Mouse (Mus musculus) forebrain, embryonic 13.5 days (tissue): Measurements from ENCODE around the gene Bmp8b. TPM values are rescaled to one million over a fixed set of nuclear protein-coding genes. Genes with fewer than 3 reads are reported as not detected.
"Not testable (repeated sequence)": the region's sequence is repeated elsewhere in the genome, so short reads cannot be mapped to it uniquely, and the experiment has no call there.

Source experiments
- ATAC-seq: fragments of 200-750 bp; cut with Nextera tagmentation; 2 replicates; pipeline ENCODE4 v1.8.0; 2017
- H3K27ac ChIP-seq: fragments of 300-500 bp; sonication (generic); 2 replicates; pipeline ENCODE4 v1.5.1; 2015; ENCODE audit warnings: inconsistent platforms, mild to moderate bottlenecking, moderate library complexity
- H3K27me3 ChIP-seq: fragments of 300-500 bp; sonication (generic); 2 replicates; pipeline ENCODE4 v1.6.1; 2015; ENCODE audit warnings: mild to moderate bottlenecking, inconsistent platforms
- H3K36me3 ChIP-seq: fragments of 300-500 bp; sonication (generic); 2 replicates; pipeline ENCODE4 v1.6.1; 2015; ENCODE audit warnings: mild to moderate bottlenecking, inconsistent platforms; ENCODE audit not compliant: poor library complexity, severe bottlenecking
- H3K4me1 ChIP-seq: fragments of 300-500 bp; sonication (generic); 2 replicates; pipeline ENCODE4 v1.6.1; 2015; ENCODE audit warnings: inconsistent platforms
- H3K4me2 ChIP-seq: fragments of 300-500 bp; sonication (generic); 2 replicates; pipeline ENCODE4 v1.6.1; 2015; ENCODE audit warnings: inconsistent platforms, mild to moderate bottlenecking, moderate library complexity
- H3K4me3 ChIP-seq: fragments of 300-500 bp; sonication (generic); 2 replicates; pipeline ENCODE4 v1.5.1; 2015; ENCODE audit warnings: mild to moderate bottlenecking, inconsistent platforms
- H3K9ac ChIP-seq: fragments of 300-500 bp; sonication (generic); 2 replicates; pipeline ENCODE4 v1.6.1; 2015; ENCODE audit warnings: mild to moderate bottlenecking, inconsistent platforms
- H3K9me3 ChIP-seq: fragments of 300-500 bp; sonication (generic); replicated peaks from 2 replicates; pipeline ENCODE4 v1.6.1; 2016; ENCODE audit warnings: inconsistent platforms
- WGBS: fragments of 180-500 bp; shearing (Covaris S2); methylation state at CpG from one replicate; pipeline ENCODE4 v1.1.7; 2015; 5-methylcytosine and 5-hydroxymethylcytosine counted together
- polyA plus RNA-seq: library from polyadenylated mRNA; unstranded; fragments of >200 nt; fragmentation: Nextera tagmentation; extraction: Ambion mirVana; gene quantifications from 2 replicates; pipeline ENCODE4 v1.2.1, GENCODE M21; 2015

The Bmp8b gene
- polyA plus RNA-seq, 1 experiment from 2014 or later = 0.19 TPM

DNA sequence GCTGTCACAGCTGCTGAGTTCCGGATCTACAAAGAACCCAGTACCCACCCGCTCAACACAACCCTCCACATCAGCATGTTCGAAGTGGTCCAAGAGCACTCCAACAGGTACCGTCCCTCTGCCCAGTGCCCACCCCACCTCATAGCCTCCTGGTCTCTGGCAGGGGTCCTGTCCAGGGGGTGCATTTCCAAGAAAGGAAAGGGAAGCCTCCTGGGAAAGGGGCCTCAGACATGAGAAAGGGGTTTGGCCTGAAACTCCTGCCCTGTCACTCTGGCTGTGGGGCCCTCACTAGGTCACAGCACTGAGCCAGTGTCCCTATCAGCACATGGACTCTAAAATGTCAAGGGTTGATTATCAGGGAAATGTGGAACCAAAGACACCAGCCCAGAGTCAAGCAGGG is 9.7 kb downstream of the Bmp8b start:
- ATAC-seq, H3K27ac ChIP-seq, H3K4me3 ChIP-seq, H3K9me3 ChIP-seq, H3K36me3 ChIP-seq, H3K9ac ChIP-seq, H3K4me1 ChIP-seq, H3K4me2 ChIP-seq: not testable (repeated sequence)
- WGBS = 94% methylated on average over 4 of the region's 4 CpGs
- peaks cover 18% of the 10 kb centered on the region for H3K27me3 ChIP-seq

GRCm38 (mm10) chr4:123116011-123116410 is 11.0 kb downstream of the Bmp8b start, which contains the start of gene Oxct2b:
Oxct2b (plus strand) TSS chr4:123116266.
- Histone ChIP-seq H3K36me3 (no peaks in the 10 kb centered on the region), H3K4me2 (peak within 1 kb of the TSS; percentile 59), H3K27ac (no peak within 1 kb of the TSS), H3K27me3 (peaks cover 18% of the 10 kb centered on the region), H3K9me3 (no peaks in the 10 kb centered on the region), H3K4me3 (peak within 1 kb of the TSS; percentile 36), H3K9ac (peak within 1 kb of the TSS; percentile 43), H3K4me1 (no peaks in the 10 kb centered on the region)
- ATAC-seq = peak; percentile 39
- 8% methylated on average over 22 of the region's 22 CpGs for WGBS

GRCm38 (mm10) chr4:123116640-123117039 is 11.7 kb downstream of the Bmp8b start:
- Histone ChIP-seq H3K4me2 (peak overlapping the region; percentile 59), H3K27me3 (peaks cover 18% of the 10 kb centered on the region), H3K4me3 (peak overlapping the region; percentile 36)
- not testable (repeated sequence) for H3K36me3 ChIP-seq, H3K9ac ChIP-seq, H3K27ac ChIP-seq, H3K4me1 ChIP-seq, H3K9me3 ChIP-seq
- peak; percentile 78 for ATAC-seq
- 22% methylated on average over 27 of the region's 42 CpGs for WGBS

DNA sequence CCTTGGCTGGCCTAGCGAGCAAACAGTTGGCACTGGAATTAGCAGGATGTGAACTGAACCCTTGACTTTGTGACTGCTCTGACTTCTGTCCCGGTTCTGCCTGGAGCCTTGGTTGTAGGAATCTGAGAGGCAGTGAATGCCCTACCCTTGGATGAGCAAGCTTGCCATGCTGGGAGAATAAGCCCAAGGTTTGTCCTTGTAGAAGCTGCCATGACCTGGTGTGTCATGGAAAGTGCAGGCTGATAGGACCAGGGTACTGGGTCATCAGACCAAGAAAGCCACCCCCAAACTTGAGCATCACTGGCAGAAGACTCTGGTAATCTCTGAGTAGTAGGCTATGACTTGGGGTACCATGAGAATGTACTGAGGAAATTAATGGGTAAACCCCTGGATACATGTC is 16.3 kb downstream of the Bmp8b start:
- 91% methylated on average over 2 of the region's 2 CpGs for WGBS

DNA sequence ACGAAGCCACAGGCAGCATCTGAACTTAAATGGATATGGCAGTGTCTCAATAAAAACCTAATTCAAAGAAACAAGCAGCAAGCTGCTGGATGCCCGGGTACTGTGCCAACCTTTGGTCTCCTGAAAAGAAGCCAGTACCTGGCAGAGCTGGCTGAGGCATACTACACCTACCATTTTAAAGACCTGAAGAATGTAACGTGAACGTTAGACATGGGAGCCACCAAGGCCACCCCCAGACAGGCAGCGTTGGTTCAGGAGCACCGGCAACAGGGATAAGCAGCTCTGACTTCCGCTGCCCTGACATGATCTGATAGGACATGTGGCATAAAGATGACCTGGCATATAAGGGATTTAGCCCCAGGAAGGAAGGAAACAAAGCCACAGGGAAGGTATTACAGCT is 21.7 kb downstream of the Bmp8b start:
- Histone ChIP-seq H3K27ac (no peak overlapping the region), H3K9me3 (no peaks in the 10 kb centered on the region), H3K9ac (no peak overlapping the region), H3K27me3 (no peaks in the 10 kb centered on the region), H3K4me1 (no peaks in the 10 kb centered on the region), H3K4me2 (no peak overlapping the region), H3K4me3 (no peak overlapping the region), H3K36me3 (peaks cover 68% of the 10 kb centered on the region)
- 94% methylated on average over 7 of the region's 7 CpGs for WGBS
- no peak for ATAC-seq

More for the DNA sequence above, 16.3 kb downstream of the Bmp8b start:
- Histone ChIP-seq H3K27me3 (peaks cover 9% of the 10 kb centered on the region; the same call in 1 of the 2 replicates), H3K4me3 (no peak overlapping the region), H3K9ac (no peak overlapping the region), H3K4me1 (no peaks in the 10 kb centered on the region), H3K9me3 (no peaks in the 10 kb centered on the region), H3K27ac (no peak overlapping the region), H3K4me2 (no peak overlapping the region), H3K36me3 (peaks cover 17% of the 10 kb centered on the region)
- no peak for ATAC-seq

DNA sequence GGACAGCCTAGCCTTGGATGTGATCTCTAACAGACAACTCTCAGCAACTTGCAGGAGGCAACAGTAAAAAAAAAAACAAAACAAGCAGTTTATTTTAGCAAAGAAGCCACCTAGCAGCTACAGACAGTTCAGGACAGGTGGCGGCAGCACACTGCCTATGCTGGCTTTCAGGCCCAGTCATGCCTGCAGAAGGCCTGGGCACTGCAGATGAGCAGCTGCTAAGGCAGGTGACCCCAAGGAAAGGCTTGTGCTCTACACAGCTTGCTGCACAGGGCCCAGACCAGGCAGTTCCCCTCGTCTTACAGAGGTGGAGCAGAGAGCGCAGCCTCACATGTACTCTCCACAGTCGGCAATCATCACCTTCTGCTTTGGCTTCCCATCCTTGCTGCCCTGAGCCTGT is 22.1 kb downstream of the Bmp8b start:
- Histone ChIP-seq H3K9ac (no peak overlapping the region), H3K36me3 (peaks cover 72% of the 10 kb centered on the region), H3K9me3 (no peaks in the 10 kb centered on the region), H3K27ac (no peak overlapping the region), H3K4me2 (no peak overlapping the region), H3K4me3 (no peak overlapping the region), H3K27me3 (no peaks in the 10 kb centered on the region), H3K4me1 (no peaks in the 10 kb centered on the region)
- no peak for ATAC-seq
- 97% methylated on average over 4 of the region's 4 CpGs for WGBS

- H3K9me3 ChIP-seq = no peaks in the 10 kb centered on the region
- H3K36me3 ChIP-seq = peaks cover 40% of the 10 kb centered on the region
- no peak for ATAC-seq
- peaks cover 19% of the 10 kb centered on the region for H3K4me1 ChIP-seq
- H3K4me2 ChIP-seq = no peak overlapping the region
- no peak overlapping the region for H3K27ac ChIP-seq
- H3K9ac ChIP-seq = no peak overlapping the region
- WGBS = 89% methylated on average over 3 of the region's 3 CpGs
- H3K4me3 ChIP-seq = no peak overlapping the region
- H3K27me3 ChIP-seq = 0 out of 2 replicates have a peak, but pooled peaks cover 2% of the 10 kb centered on the region
Observed at GRCm38 (mm10) chr4:123137551-123137950, 32.6 kb downstream of the Bmp8b start.

DNA sequence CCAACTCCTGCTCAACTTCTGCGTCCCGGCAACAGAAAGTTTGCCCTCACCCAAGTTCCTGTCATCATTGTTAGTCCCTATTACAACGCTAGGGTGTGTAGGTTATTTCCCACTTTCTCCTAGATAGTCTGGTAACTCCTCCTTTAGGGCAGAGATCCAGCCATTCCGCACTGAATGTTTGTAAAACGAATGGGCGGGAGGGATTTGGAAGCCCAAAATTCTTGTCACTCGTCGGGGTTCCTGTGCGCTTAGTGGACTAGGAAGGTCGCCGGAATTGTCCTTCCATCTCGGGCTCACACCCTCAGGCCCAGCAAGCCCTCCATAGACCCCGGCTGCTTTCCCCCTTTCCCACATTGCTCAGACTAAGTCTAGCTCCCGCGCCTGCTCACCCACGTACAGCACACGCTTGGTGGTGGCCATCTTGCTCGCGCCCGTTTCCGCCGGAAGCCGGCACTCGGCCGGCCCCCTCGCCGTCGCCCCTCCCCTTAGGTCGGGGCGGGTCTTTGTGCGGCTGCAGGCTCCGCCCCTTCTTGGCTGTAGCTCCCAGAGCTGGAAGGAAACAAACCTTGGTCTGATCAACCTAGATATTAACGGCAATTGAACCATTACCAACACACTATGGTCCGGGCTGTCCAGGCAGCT is 34.7 kb downstream of the Bmp8b start, which contains the start of gene Ppie:
TSS of gene Ppie (minus strand) at position 439 of the 642 bp plus-strand sequence.
- no peaks in the 10 kb centered on the region for H3K9me3 ChIP-seq
- H3K4me1 ChIP-seq = peaks cover 19% of the 10 kb centered on the region
- 1% methylated on average over 34 of the region's 34 CpGs for WGBS

GRCm38 (mm10) chr4:123147446-123148150 is 42.6 kb downstream of the Bmp8b start:
- Histone ChIP-seq H3K36me3 (no peaks in the 10 kb centered on the region), H3K4me3 (no peak overlapping the region), H3K27me3 (peaks cover 14% of the 10 kb centered on the region; the same call in 1 of the 2 replicates), H3K9me3 (no peaks in the 10 kb centered on the region), H3K9ac (no peak overlapping the region), H3K4me2 (no peak overlapping the region), H3K27ac (no peak overlapping the region), H3K4me1 (no peaks in the 10 kb centered on the region)
- WGBS = 81% methylated on average over 5 of the region's 5 CpGs
- no peak for ATAC-seq

More for the DNA sequence above, 34.7 kb downstream of the Bmp8b start, which contains the start of gene Ppie:
- Histone ChIP-seq H3K4me3 (peak within 1 kb of the TSS; percentile 73), H3K9ac (peak within 1 kb of the TSS; percentile 59), H3K27ac (peak within 1 kb of the TSS; percentile 58), H3K27me3 (0 out of 2 replicates have a peak, but pooled peaks cover 10% of the 10 kb centered on the region), H3K4me2 (peak within 1 kb of the TSS; percentile 75), H3K36me3 (peaks cover 22% of the 10 kb centered on the region)
- peak; percentile 96 for ATAC-seq

GRCm38 (mm10) chr4:123152003-123152402 is 47.0 kb downstream of the Bmp8b start:
- Histone ChIP-seq H3K4me1 (no peaks in the 10 kb centered on the region), H3K9ac (no peak overlapping the region), H3K4me2 (no peak overlapping the region), H3K27me3 (0 out of 2 replicates have a peak, but pooled peaks cover 6% of the 10 kb centered on the region), H3K4me3 (no peak overlapping the region), H3K27ac (no peak overlapping the region), H3K36me3 (no peaks in the 10 kb centered on the region), H3K9me3 (no peaks in the 10 kb centered on the region)
- 82% methylated on average over 4 of the region's 4 CpGs for WGBS
- ATAC-seq = no peak

DNA sequence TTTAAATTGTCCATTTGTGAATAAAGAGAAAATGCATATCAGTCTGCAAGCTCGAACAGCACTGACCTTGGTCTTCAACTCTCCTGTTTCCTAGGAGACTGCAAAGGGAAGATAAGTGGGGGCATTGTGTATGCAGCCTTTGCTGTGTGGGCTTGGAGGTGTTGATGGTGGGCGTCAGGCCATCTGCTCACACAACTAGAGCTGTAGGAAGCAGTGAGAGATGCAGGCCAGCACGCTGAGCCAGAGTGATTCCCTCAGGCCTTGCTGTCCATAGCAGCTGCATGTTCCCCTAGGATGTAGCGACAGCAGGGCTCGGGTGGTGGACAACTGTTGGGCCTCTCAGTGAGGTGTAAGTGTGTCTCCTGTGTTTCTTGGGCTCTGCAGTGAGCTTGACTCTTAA is 48.0 kb downstream of the Bmp8b start:
- no peak overlapping the region for H3K4me2 ChIP-seq
- H3K36me3 ChIP-seq = no peaks in the 10 kb centered on the region
- H3K4me1 ChIP-seq = no peaks in the 10 kb centered on the region
- no peak overlapping the region for H3K9ac ChIP-seq
- H3K9me3 ChIP-seq = no peaks in the 10 kb centered on the region
- no peak; the same call in 1 of the 2 replicates for ATAC-seq
- 0 out of 2 replicates have a peak, but pooled peaks cover 6% of the 10 kb centered on the region for H3K27me3 ChIP-seq
- 61% methylated on average over 5 of the region's 5 CpGs for WGBS
- H3K4me3 ChIP-seq = no peak overlapping the region
- no peak overlapping the region for H3K27ac ChIP-seq

GRCm38 (mm10) chr4:123155004-123155403 is 50.0 kb downstream of the Bmp8b start:
- Histone ChIP-seq H3K9me3 (no peaks in the 10 kb centered on the region), H3K36me3 (no peaks in the 10 kb centered on the region), H3K4me1 (no peaks in the 10 kb centered on the region), H3K27ac (no peak overlapping the region), H3K4me2 (no peak overlapping the region), H3K9ac (no peak overlapping the region), H3K27me3 (0 out of 2 replicates have a peak, but pooled peaks cover 6% of the 10 kb centered on the region), H3K4me3 (no peak overlapping the region)
- 0 out of 2 replicates have a peak, but pooled peaks have one; percentile 61 for ATAC-seq
- 21% methylated on average over 4 of the region's 4 CpGs for WGBS
